Mouse (Mus musculus) activated CD4-positive, CD25-positive, alpha-beta regulatory T cell (primary cell): ENCODE results near the gene 4930518I15Rik. TPM values are rescaled to one million over a fixed set of nuclear protein-coding genes. Genes with fewer than 3 reads are reported as not detected.

ENCODE experiments used
- polyA plus RNA-seq, 2 experiments: library from polyadenylated mRNA; unstranded; fragments of 100-300 nt; shearing (Covaris generic); gene quantifications; one replicate each; pipeline ENCODE4 v1.2.1; 2017

The 4930518I15Rik gene
- 1 to 10 TPM; 3.6 to 5.4 TPM for polyA plus RNA-seq

DNA sequence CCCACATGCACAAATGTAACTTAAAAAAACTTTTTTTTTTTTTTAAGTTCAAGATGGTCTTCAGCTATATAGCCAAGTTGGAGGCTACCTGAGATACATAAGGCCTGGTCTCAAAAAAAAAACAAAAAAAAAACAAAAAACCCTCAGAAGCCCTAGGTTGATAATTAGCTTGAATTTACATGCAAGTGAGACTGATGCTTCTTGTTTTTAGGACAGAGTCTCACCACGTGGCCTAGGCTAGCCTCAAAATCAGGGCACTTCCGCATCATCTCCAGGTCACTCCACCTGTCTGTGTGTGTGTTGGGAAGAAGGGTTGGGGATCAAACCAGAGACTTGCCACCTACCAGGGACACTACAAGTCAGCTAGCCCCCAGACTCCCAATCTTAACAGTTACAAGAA, at the start of gene 4930518I15Rik:
Gene 4930518I15Rik (minus strand): TSS at position 112 of the 400 bp plus-strand sequence.

DNA sequence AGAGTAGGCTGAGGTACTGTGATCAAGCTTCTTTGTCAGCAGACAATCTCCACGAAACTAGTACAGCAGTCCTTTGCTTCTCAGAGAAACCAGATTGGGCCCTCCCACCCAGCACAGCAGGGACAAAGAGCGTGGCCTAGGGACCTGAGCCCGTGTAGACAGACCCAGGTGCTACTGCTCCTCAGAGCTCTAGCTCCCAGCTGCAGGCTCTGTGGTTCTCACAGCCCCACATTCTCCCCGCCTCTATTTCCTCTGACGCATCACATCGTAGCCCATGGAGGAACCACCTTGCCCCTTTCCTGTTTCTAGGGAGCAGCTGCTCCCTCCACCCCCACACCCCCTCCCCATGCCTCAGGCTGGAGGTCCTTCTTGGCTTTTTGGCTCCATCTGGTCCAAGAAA, 29.3 kb upstream of the 4930518I15Rik start, which contains the start of gene Sla2:
Gene Sla2 (minus strand): TSS at position 176 of the 400 bp plus-strand sequence.

DNA sequence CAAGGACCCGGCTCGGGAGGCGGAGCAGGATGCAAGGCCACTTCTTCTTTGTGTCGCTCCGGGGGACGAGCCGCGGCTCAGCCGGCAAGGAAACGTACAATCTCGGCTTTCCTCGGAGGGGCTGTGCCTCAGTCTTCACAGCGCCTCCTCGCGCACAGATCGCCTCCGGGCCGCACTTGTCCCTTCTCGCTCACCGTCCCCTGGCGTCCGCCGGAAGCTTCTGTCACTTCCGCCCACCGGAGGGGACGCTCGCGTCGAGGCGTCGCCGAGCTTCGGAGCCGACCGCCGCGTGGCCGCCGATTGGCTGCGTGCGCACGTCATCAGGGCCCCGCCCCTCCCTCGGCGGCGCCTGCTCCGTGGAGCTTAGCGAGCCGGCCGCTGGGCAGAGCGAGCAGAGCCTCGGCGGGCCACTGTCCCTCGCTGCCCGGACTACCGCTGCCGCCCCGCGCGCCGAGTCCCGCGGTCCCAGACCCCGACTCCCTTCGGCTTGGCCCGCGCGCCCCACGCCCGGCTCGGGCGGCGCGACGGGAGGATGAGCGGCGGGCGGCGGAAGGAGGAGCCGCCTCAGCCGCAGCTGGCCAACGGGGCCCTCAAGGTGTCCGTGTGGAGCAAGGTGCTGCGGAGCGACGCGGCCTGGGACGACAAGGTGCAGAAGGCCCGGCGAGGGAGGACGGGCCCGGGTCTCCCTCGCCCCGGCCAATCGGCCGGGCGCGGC, 5.2 kb upstream of the 4930518I15Rik start, which contains the start of gene Rab5if:
Gene Rab5if (plus strand): TSS at position 357 of the 715 bp plus-strand sequence.

DNA sequence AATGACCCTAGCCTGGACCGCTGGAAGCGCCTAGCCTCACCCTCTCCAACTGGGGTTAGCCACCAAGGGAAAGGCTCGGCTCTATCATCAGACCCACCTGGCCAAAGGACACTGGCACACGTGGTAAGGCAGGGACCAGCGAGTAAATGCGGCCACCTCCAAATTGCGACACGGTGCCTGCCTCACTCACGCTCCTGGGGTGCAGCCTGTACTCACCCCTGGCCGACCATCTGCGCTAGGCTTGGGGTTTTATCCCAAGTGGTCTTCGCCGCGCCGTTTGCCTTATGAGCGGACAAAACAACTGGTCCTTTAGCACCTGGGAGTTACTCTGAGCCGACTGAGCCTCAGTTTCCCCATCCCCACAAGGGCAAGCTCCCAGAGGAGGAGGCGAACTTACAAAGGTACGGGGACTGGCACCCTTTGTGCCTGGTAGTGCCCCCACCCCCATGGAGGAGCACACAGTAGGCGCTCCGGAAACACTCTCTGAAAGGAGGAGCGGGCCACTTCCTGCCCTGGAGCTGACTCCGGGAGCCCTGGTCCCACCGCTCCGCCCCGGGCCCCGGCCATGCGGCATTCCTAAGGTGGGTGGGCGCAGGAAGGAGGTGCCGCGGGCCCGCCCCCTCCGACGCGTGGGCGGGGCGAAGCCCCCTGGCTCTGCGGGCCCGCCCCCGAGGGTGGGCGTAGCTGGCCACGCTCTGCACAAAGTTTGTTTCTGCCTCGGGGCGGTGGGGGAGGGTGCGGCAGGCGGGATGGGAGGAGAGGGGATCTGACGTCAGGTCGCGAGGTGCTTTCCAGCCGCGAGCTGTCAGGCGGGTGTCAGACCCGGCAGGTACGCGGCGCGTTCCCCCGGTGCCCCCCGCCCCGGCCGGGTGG, 18.2 kb downstream of the 4930518I15Rik start, which contains the start of gene Tgif2:
Gene Tgif2 (plus strand): TSS at position 689 of the 873 bp plus-strand sequence.

Other genes with a start within 250 kb of the 4930518I15Rik start
- gene Dlgap4, start 244.2 kb downstream of the 4930518I15Rik start, polyA plus RNA-seq, result 10 to 100 TPM; 80.8 to 87.0 TPM
- 1 to 10 TPM in 1 of 2 experiments, not detected in 1; 1.2 TPM for gene Myl9, start 82.5 kb downstream of the 4930518I15Rik start, polyA plus RNA-seq
- 10 to 100 TPM; 16.9 to 17.1 TPM for gene Tgif2, start 17.9 kb downstream of the 4930518I15Rik start, polyA plus RNA-seq
- gene Rab5if, start 5.2 kb upstream of the 4930518I15Rik start, polyA plus RNA-seq, result 100 to 1,000 TPM; 146 to 172 TPM
- gene Sla2, start 29.2 kb upstream of the 4930518I15Rik start, polyA plus RNA-seq, result 100 to 1,000 TPM in 1 of 2 experiments, 10 to 100 TPM in 1; 50.6 to 102 TPM
- 100 to 1,000 TPM; 119 to 213 TPM for gene Ndrg3, start 134.1 kb upstream of the 4930518I15Rik start, polyA plus RNA-seq
- 10 to 100 TPM; 12.3 to 17.1 TPM for gene Dsn1, start 149.2 kb upstream of the 4930518I15Rik start, polyA plus RNA-seq
- gene Soga1, start 221.3 kb upstream of the 4930518I15Rik start, polyA plus RNA-seq, result under 1 TPM; 0.30 to 0.33 TPM
- not detected for gene Tldc2, start 229.1 kb upstream of the 4930518I15Rik start, polyA plus RNA-seq